Mouse (Mus musculus) liver, adult 2 months (tissue): ENCODE data around the gene Bloc1s4.

Experiments used
- CTCF ChIP-seq: fragments of 200-500 bp; IDR thresholded peaks from 2 replicates; pipeline ENCODE4 v1.5.1; 2011; ENCODE audit warnings: low read depth, low read length, control low read depth
- POLR2A ChIP-seq: fragments of 200-500 bp; IDR thresholded peaks from 2 replicates; pipeline ENCODE4 v1.6.1; 2011; ENCODE audit warnings: low read length, control low read depth; ENCODE audit not compliant: insufficient read depth; ENCODE audit errors: extremely low read depth

GRCm38 (mm10) chr5:36705792-36706191 lies 42.7 kb downstream of the Bloc1s4 start:
- TF ChIP-seq POLR2A: no peak
- TF ChIP-seq CTCF: no peak
